Mouse (Mus musculus) embryonic facial prominence, embryonic 11.5 days (tissue): ENCODE data around the gene Tfip11. TPM values are rescaled to one million over a fixed set of nuclear protein-coding genes. Genes with fewer than 3 reads are reported as not detected.

ENCODE experiments used
- polyA plus RNA-seq: library from polyadenylated mRNA; unstranded; fragments of >200 nt; fragmentation: Nextera tagmentation; extraction: Ambion mirVana; gene quantifications from 2 replicates; pipeline ENCODE4 v1.2.1, GENCODE M21; 2014

Tfip11 gene
- polyA plus RNA-seq, 1 experiment from 2014 or later, result 19.3 TPM

Other genes starting within 250 kb of the Tfip11 start
- 0.69 and 1.6 TPM in 2 replicates for gene Cryba4, start 73.8 kb upstream of the Tfip11 start, polyA plus RNA-seq
- gene Crybb1, start 70.5 kb upstream of the Tfip11 start, polyA plus RNA-seq, result 2.7 and 20.0 TPM in 2 replicates
- 29.0 and 30.1 TPM in 2 replicates for gene Tpst2, start 49.7 kb upstream of the Tfip11 start, polyA plus RNA-seq
- 45.7 and 52.8 TPM in 2 replicates for gene Srrd, start 16.7 kb downstream of the Tfip11 start, polyA plus RNA-seq
- 28.6 and 35.4 TPM in 2 replicates for gene Hps4, start 16.7 kb downstream of the Tfip11 start, polyA plus RNA-seq
- gene Gm6583, start 29.7 kb downstream of the Tfip11 start, polyA plus RNA-seq, result 0.08 and 0.18 TPM in 2 replicates
- 27.9 and 31.6 TPM in 2 replicates for gene Asphd2, start 68.5 kb downstream of the Tfip11 start, polyA plus RNA-seq
- gene Gm6588, start 123.1 kb downstream of the Tfip11 start, polyA plus RNA-seq, result not detected in 2 replicates